Mouse (Mus musculus): ENCODE results near the gene Errfi1.

DNA sequence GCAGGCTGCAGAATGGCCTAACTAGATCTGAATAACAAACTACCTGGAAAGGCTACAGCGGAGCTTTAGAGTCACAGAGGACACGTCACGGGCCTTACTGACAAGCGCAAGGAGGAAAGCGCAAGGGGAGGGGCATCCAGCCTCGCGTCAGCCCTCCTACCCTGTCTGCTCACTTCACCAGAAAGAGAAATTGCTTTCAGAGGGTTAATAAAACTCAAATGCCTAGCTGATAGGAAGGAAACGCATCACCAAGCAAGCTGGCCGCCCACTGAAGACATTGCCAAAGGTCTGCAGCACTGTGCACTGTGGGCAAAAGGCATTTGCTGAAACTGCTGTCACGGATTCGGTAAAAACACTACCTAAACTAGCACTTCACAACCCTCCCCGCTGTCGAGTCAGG lies 46.8 kb downstream of the Errfi1 start:
- TF ChIP-seq CTCF (IDR thresholded peaks at IDR 0.05; ENCODE audit: insufficient read depth, low read length) (no peak), POLR2A (IDR thresholded peaks at IDR 0.05; ENCODE audit: borderline replicate concordance, extremely low read depth, low read depth, low read length) (no peak)
